24 mouse cellular contexts compared by ENCODE assay signal in the genomic region with DNA sequence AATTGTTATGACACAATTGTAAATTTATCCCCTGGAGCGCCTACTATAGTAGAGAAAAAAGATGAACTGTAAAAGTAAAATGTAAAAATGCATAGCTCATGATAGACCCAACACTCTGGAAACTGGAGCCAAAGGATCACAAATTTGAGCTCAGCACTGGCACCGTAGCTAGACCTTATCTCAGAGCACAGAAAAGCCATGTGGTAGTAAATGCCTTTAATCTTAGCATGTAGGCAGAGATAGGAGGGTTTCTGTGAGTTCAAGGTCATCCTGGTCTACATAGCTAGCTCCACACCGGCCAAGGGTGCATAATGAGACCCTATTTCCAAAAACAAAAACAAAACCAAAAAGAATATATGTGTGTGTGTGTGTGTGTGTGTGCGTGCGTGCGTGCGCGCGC.
A peak's percentile ranks its signal among the peaks of the same experiment; 100 is the strongest.
DNase-seq lines count a peak whose midpoint lies in the region; ATAC-seq and TF ChIP-seq lines count a peak whose summit lies in the region.
"Had no signal": no experiment of that assay in that cellular context is flagged by ENCODE, and none has a peak within 500 bp of the region (broad histone marks: within the 10 kb centered on the region; RNA-seq: fewer than 3 reads in every experiment).

No protein-coding gene starts in this region.

- no peaks in the 10 kb centered on the region for H3K36me3 ChIP-seq in liver, embryonic 14.5 days (replicated peaks; ENCODE audit: control insufficient read depth, insufficient read depth, low read depth)
- no peaks in the 10 kb centered on the region for H3K36me3 ChIP-seq in liver, embryonic 11.5 days (ENCODE audit: control insufficient read depth, insufficient read depth, low read length)
- H3K36me3 ChIP-seq in MEL (ENCODE audit: control insufficient read depth in 1 of 2, insufficient read depth in 2 of 2, low read length in 2 of 2): peaks cover 0 to 75% of the 10 kb centered on the region in 2 experiments; a peak in 2 of 4 replicates
- no peaks in the 10 kb centered on the region for H3K36me3 ChIP-seq in liver, embryonic 16.5 days (ENCODE audit: control insufficient read depth, insufficient read depth)
- H3K36me3 ChIP-seq: forebrain, embryonic 10.5 days; heart, embryonic 10.5 days; heart, embryonic 13.5 days; hindbrain, embryonic 12.5 days; hindbrain, embryonic 15.5 days had no signal

- no peak overlapping the region for H3K4me3 ChIP-seq in liver, embryonic 14.5 days (ENCODE audit: insufficient read depth in 1 of 2, low read depth in 2 of 2, low read length in 2 of 2)
- no peak overlapping the region for H3K4me3 ChIP-seq in liver, embryonic 11.5 days (ENCODE audit: low read depth, low read length)
- no peak overlapping the region for H3K4me3 ChIP-seq in MEL (ENCODE audit: control insufficient read depth in 1 of 2, insufficient read depth in 1 of 2, low read depth in 2 of 2, low read length in 2 of 2)
- no peak overlapping the region for H3K4me3 ChIP-seq in liver, embryonic 16.5 days (ENCODE audit: low read depth, low read length)
- H3K4me3 ChIP-seq: forebrain, embryonic 10.5 days; forebrain, embryonic 13.5 days; heart, adult 2 months; heart, embryonic 10.5 days; heart, embryonic 13.5 days; hindbrain, embryonic 12.5 days; hindbrain, embryonic 15.5 days had no signal

- H3K27ac ChIP-seq in liver, embryonic 14.5 days: no peak overlapping the region
- no peak overlapping the region for H3K27ac ChIP-seq in liver, embryonic 11.5 days (ENCODE audit: low read depth, low read length)
- peak overlapping the region; percentile 88 for H3K27ac ChIP-seq in MEL (ENCODE audit: control insufficient read depth, low read depth, low read length)
- H3K27ac ChIP-seq in liver, embryonic 16.5 days (ENCODE audit: low read length): no peak overlapping the region
- H3K27ac ChIP-seq: forebrain, embryonic 10.5 days; forebrain, embryonic 13.5 days; heart, adult 2 months; heart, embryonic 10.5 days; heart, embryonic 13.5 days; hindbrain, embryonic 12.5 days; hindbrain, embryonic 15.5 days had no signal

- no peaks in the 10 kb centered on the region for H3K9me3 ChIP-seq in liver, embryonic 14.5 days (ENCODE audit: control insufficient read depth, low read length)
- H3K9me3 ChIP-seq in liver, embryonic 11.5 days (ENCODE audit: control insufficient read depth, low read length): no peaks in the 10 kb centered on the region
- no peaks in the 10 kb centered on the region for H3K9me3 ChIP-seq in MEL (replicated peaks; ENCODE audit: insufficient read depth, low read length)
- H3K9me3 ChIP-seq in liver, embryonic 16.5 days (replicated peaks; ENCODE audit: control insufficient read depth, low read length): no peaks in the 10 kb centered on the region
- H3K9me3 ChIP-seq: forebrain, embryonic 10.5 days; forebrain, embryonic 13.5 days; heart, embryonic 10.5 days; heart, embryonic 13.5 days; hindbrain, embryonic 12.5 days; hindbrain, embryonic 15.5 days had no signal

- no peak for TF ChIP-seq CTCF in liver, embryonic 14.5 days (IDR thresholded peaks at IDR 0.05; ENCODE audit: low read depth)
- no peak for TF ChIP-seq CTCF in MEL (IDR thresholded peaks at IDR 0.05 in 2 of 3, conservative IDR thresholded peaks at IDR 0.05 in 1 of 3; ENCODE audit: control insufficient read depth in 1 of 3, insufficient read depth in 1 of 3, low read depth in 2 of 3, low read length in 3 of 3, poor library complexity in 1 of 3, severe bottlenecking in 1 of 3)

- H3K27me3 ChIP-seq in liver, embryonic 14.5 days (ENCODE audit: control insufficient read depth, insufficient read depth, low read length): no peaks in the 10 kb centered on the region
- no peaks in the 10 kb centered on the region for H3K27me3 ChIP-seq in liver, embryonic 11.5 days (replicated peaks; ENCODE audit: control insufficient read depth, insufficient read depth, low read length)
- H3K27me3 ChIP-seq in MEL (ENCODE audit: control insufficient read depth in 1 of 2, insufficient read depth in 2 of 2, low read length in 2 of 2): no peaks in the 10 kb centered on the region
- no peaks in the 10 kb centered on the region for H3K27me3 ChIP-seq in liver, embryonic 16.5 days (ENCODE audit: control insufficient read depth, insufficient read depth, low read depth, low read length)
- H3K27me3 ChIP-seq: forebrain, embryonic 13.5 days; heart, embryonic 13.5 days; hindbrain, embryonic 12.5 days; hindbrain, embryonic 15.5 days had no signal

- no peak for TF ChIP-seq EP300 in liver, embryonic 14.5 days (IDR thresholded peaks at IDR 0.05; ENCODE audit: low read depth)
- peak; percentile 73 to 84 for TF ChIP-seq EP300 in MEL (IDR thresholded peaks at IDR 0.05; ENCODE audit: low read depth in 1 of 2, low read length in 2 of 2)

- no peak overlapping the region for H3K9ac ChIP-seq in liver, embryonic 14.5 days (replicated peaks)
- H3K9ac ChIP-seq in liver, embryonic 11.5 days (ENCODE audit: low read depth, low read length): no peak overlapping the region
- no peak overlapping the region for H3K9ac ChIP-seq in MEL (ENCODE audit: control insufficient read depth, low read depth, low read length, poor library complexity, severe bottlenecking)
- H3K9ac ChIP-seq in liver, embryonic 16.5 days (ENCODE audit: low read depth, low read length): no peak overlapping the region
- H3K9ac ChIP-seq: forebrain, embryonic 13.5 days; heart, embryonic 13.5 days; hindbrain, embryonic 12.5 days; hindbrain, embryonic 15.5 days had no signal

- no peak for DNase-seq in liver, embryonic 14.5 days (ENCODE audit: low read depth in 3 of 3, low spot score in 3 of 3)
- DNase-seq in liver, embryonic 11.5 days (ENCODE audit: low spot score): no peak
- DNase-seq in MEL (ENCODE audit: low read depth, low spot score): peak; percentile 68
- DNase-seq in frontal cortex, postnatal 25 days (ENCODE audit: low spot score in 2 of 2): no peak
- DNase-seq: adrenal gland, adult 8-10 months; adrenal gland, postnatal 25 days; cerebellum, adult 11-12 months; cerebellum, adult 8-10 months; cerebellum, postnatal 10 days; cerebellum, postnatal 36 days; gastrocnemius, postnatal 25 days; heart, adult 2 months; heart, postnatal 14 days had no signal

- no peak overlapping the region for H3K4me2 ChIP-seq in liver, embryonic 14.5 days (ENCODE audit: low read depth)
- H3K4me2 ChIP-seq in liver, embryonic 11.5 days: no peak overlapping the region
- no peak overlapping the region for H3K4me2 ChIP-seq in liver, embryonic 16.5 days (ENCODE audit: low read depth, low read length)
- H3K4me2 ChIP-seq: forebrain, embryonic 13.5 days; heart, embryonic 13.5 days; hindbrain, embryonic 12.5 days; hindbrain, embryonic 15.5 days had no signal

- H3K79me2 ChIP-seq in MEL (ENCODE audit: control insufficient read depth, insufficient read depth, low read length, poor library complexity): peaks cover 2% of the 10 kb centered on the region; the same call in 1 of the 2 replicates

- 76% methylated on average over 9 of the region's 9 CpGs for WGBS in liver, embryonic 14.5 days (ENCODE audit: insufficient replicate concordance)
- 82% methylated on average over 9 of the region's 9 CpGs for WGBS in liver, embryonic 11.5 days
- WGBS in liver, embryonic 16.5 days (ENCODE audit: insufficient replicate concordance): 73% methylated on average over 9 of the region's 9 CpGs

- TF ChIP-seq POLR2A in MEL (IDR thresholded peaks at IDR 0.05; ENCODE audit: control insufficient read depth in 1 of 2, insufficient read depth in 1 of 2, low read depth in 1 of 2, low read length in 2 of 2, poor library complexity in 1 of 2): no peak

- peak; percentile 44 for ATAC-seq in liver, embryonic 14.5 days (ENCODE audit: insufficient read depth)
- ATAC-seq in liver, embryonic 11.5 days (replicated peaks; ENCODE audit: low FRiP score): no peak
- ATAC-seq in liver, embryonic 16.5 days (ENCODE audit: low read depth): peak; percentile 31; the same call in 1 of the 2 replicates
- ATAC-seq in megakaryocyte-erythroid progenitor cell, adult 5-6 weeks (replicated peaks; ENCODE audit: low FRiP score, low TSS enrichment, poor library complexity, severe bottlenecking): peak; percentile 31; the same call in 1 of the 2 replicates
- ATAC-seq: activated CD4-positive, CD25-positive, alpha-beta regulatory T cell, adult 4 months; CD4-positive, CD25-positive, alpha-beta regulatory T cell, adult 4 months; forebrain, embryonic 13.5 days; forebrain, embryonic 16.5 days had no signal

- 0 out of 4 replicates have a peak, but pooled peaks cover 0 to 1% of the 10 kb centered on the region in 2 experiments for H3K4me1 ChIP-seq in liver, embryonic 14.5 days (replicated peaks; ENCODE audit: control insufficient read depth in 2 of 2, insufficient read depth in 2 of 2, low read length in 1 of 2)
- no peaks in the 10 kb centered on the region for H3K4me1 ChIP-seq in liver, embryonic 11.5 days (replicated peaks; ENCODE audit: control insufficient read depth, insufficient read depth, low read length)
- peaks cover 69 to 77% of the 10 kb centered on the region in 2 experiments for H3K4me1 ChIP-seq in MEL (ENCODE audit: control insufficient read depth in 1 of 2, insufficient read depth in 2 of 2, low read length in 2 of 2)
- H3K4me1 ChIP-seq in liver, embryonic 16.5 days (ENCODE audit: control insufficient read depth, low read depth, low read length): no peaks in the 10 kb centered on the region
- H3K4me1 ChIP-seq: forebrain, embryonic 10.5 days; forebrain, embryonic 13.5 days; heart, embryonic 10.5 days; heart, embryonic 13.5 days; hindbrain, embryonic 12.5 days; hindbrain, embryonic 15.5 days had no signal

- TF ChIP-seq RAD21 in MEL (IDR thresholded peaks at IDR 0.05; ENCODE audit: low read depth, low read length): no peak

TF ChIP-seq in MEL, 35 proteins besides CTCF, POLR2A, EP300 and RAD21 (continues in another document):
- TF ChIP-seq MYC (IDR thresholded peaks at IDR 0.05; ENCODE audit: low read depth, low read length): no peak; the same call in 1 of the 2 replicates
- TF ChIP-seq POLR2AphosphoS5 (IDR thresholded peaks at IDR 0.05; ENCODE audit: borderline replicate concordance, low read depth, low read length): no peak
- peak; percentile 66 for TF ChIP-seq MAX (IDR thresholded peaks at IDR 0.05; ENCODE audit: low read length)
- 0 out of 2 replicates have a peak, but pooled peaks have one; percentile 20 for TF ChIP-seq TBP (IDR thresholded peaks at IDR 0.05; ENCODE audit: low read depth, low read length)
- TF ChIP-seq MAFK (IDR thresholded peaks at IDR 0.05; ENCODE audit: borderline replicate concordance, low read depth, low read length): no peak
- no peak for TF ChIP-seq HCFC1 (IDR thresholded peaks at IDR 0.05; ENCODE audit: low read depth, low read length)
- TF ChIP-seq ETS1 (IDR thresholded peaks at IDR 0.05; ENCODE audit: low read depth, low read length): peak; percentile 77
- TF ChIP-seq GATA1 (IDR thresholded peaks at IDR 0.05; ENCODE audit: low read depth, low read length): peak; percentile 91
- TF ChIP-seq MYB (IDR thresholded peaks at IDR 0.05; ENCODE audit: low read depth, low read length): no peak
- no peak for TF ChIP-seq ELF1 (IDR thresholded peaks at IDR 0.05; ENCODE audit: low read depth, low read length)
- no peak for TF ChIP-seq JUND (IDR thresholded peaks at IDR 0.05; ENCODE audit: low read depth, low read length)
- TF ChIP-seq E2F4 (IDR thresholded peaks at IDR 0.05; ENCODE audit: borderline replicate concordance, low read depth, low read length): no peak
- no peak for TF ChIP-seq SMC3 (IDR thresholded peaks at IDR 0.05; ENCODE audit: low read depth, low read length)
